Mouse (Mus musculus): ENCODE results near the gene Stat5b. TPM values are rescaled to one million over a fixed set of nuclear protein-coding genes. Genes with fewer than 3 reads are reported as not detected.

The Stat5b gene
- polyA plus RNA-seq, 1 experiment: 178 TPM

GRCm38 (mm10) chr11:100839523-100839922, 11.0 kb downstream of the Stat5b start:
- no peaks in the 10 kb centered on the region for H3K36me3 ChIP-seq (ENCODE audit: control insufficient read depth, insufficient read depth, low read length)
- DNase-seq: no peak
- no peaks in the 10 kb centered on the region for H3K27me3 ChIP-seq (ENCODE audit: control insufficient read depth, insufficient read depth, low read length)
- H3K27ac ChIP-seq (ENCODE audit: control insufficient read depth, insufficient read depth, low read length): no peak overlapping the region
- no peak for TF ChIP-seq POLR2A (IDR thresholded peaks at IDR 0.05; ENCODE audit: control insufficient read depth, extremely low read depth, insufficient read depth, low read length, poor library complexity)
- no peak for TF ChIP-seq CTCF (IDR thresholded peaks at IDR 0.05; ENCODE audit: borderline replicate concordance, control insufficient read depth, extremely low read depth, insufficient read depth, low read length, poor library complexity)
- H3K4me3 ChIP-seq (ENCODE audit: control insufficient read depth, insufficient read depth, low read length): no peak overlapping the region
- 84% methylated on average over 8 of the region's 8 CpGs for WGBS
- peaks cover 29% of the 10 kb centered on the region for H3K4me1 ChIP-seq (replicated peaks; ENCODE audit: control insufficient read depth, insufficient read depth, low read length)

- Histone ChIP-seq H3K27me3 (ENCODE audit: control insufficient read depth, insufficient read depth, low read length) (no peaks in the 10 kb centered on the region), H3K4me3 (ENCODE audit: control insufficient read depth, insufficient read depth, low read length) (no peak overlapping the region), H3K4me1 (replicated peaks; ENCODE audit: control insufficient read depth, insufficient read depth, low read length) (peaks cover 25% of the 10 kb centered on the region), H3K36me3 (ENCODE audit: control insufficient read depth, insufficient read depth, low read length) (no peaks in the 10 kb centered on the region), H3K27ac (ENCODE audit: control insufficient read depth, insufficient read depth, low read length) (no peak overlapping the region)
- no peak for TF ChIP-seq CTCF (IDR thresholded peaks at IDR 0.05; ENCODE audit: borderline replicate concordance, control insufficient read depth, extremely low read depth, insufficient read depth, low read length, poor library complexity)
- no peak for DNase-seq
- 86% methylated on average over 9 of the region's 9 CpGs for WGBS
These were observed 11.6 kb downstream of the Stat5b start for GRCm38 (mm10) chr11:100838894-100839293.

GRCm38 (mm10) chr11:100836923-100837702, 13.4 kb downstream of the Stat5b start:
- TF ChIP-seq POLR2A (IDR thresholded peaks at IDR 0.05; ENCODE audit: control insufficient read depth, extremely low read depth, insufficient read depth, low read length, poor library complexity): no peak
- peak; percentile 46; the same call in 1 of the 2 replicates for TF ChIP-seq CTCF (IDR thresholded peaks at IDR 0.05; ENCODE audit: borderline replicate concordance, control insufficient read depth, extremely low read depth, insufficient read depth, low read length, poor library complexity)
- H3K4me3 ChIP-seq (ENCODE audit: control insufficient read depth, insufficient read depth, low read length): no peak overlapping the region
- H3K4me1 ChIP-seq (replicated peaks; ENCODE audit: control insufficient read depth, insufficient read depth, low read length): peaks cover 24% of the 10 kb centered on the region
- no peaks in the 10 kb centered on the region for H3K36me3 ChIP-seq (ENCODE audit: control insufficient read depth, insufficient read depth, low read length)
- 97% methylated on average over 9 of the region's 9 CpGs for WGBS
- no peak for DNase-seq
- no peaks in the 10 kb centered on the region for H3K27me3 ChIP-seq (ENCODE audit: control insufficient read depth, insufficient read depth, low read length)
- no peak overlapping the region for H3K27ac ChIP-seq (ENCODE audit: control insufficient read depth, insufficient read depth, low read length)

- H3K4me1 ChIP-seq (replicated peaks; ENCODE audit: control insufficient read depth, insufficient read depth, low read length): peaks cover 29% of the 10 kb centered on the region
These were observed 17.1 kb downstream of the Stat5b start for GRCm38 (mm10) chr11:100833466-100833865.

GRCm38 (mm10) chr11:100831396-100831795, 19.1 kb downstream of the Stat5b start:
- no peak overlapping the region for H3K4me3 ChIP-seq (ENCODE audit: control insufficient read depth, insufficient read depth, low read length)
- H3K36me3 ChIP-seq (ENCODE audit: control insufficient read depth, insufficient read depth, low read length): no peaks in the 10 kb centered on the region; the same call in 1 of the 2 replicates
- no peaks in the 10 kb centered on the region for H3K27me3 ChIP-seq (ENCODE audit: control insufficient read depth, insufficient read depth, low read length)
- H3K4me1 ChIP-seq (replicated peaks; ENCODE audit: control insufficient read depth, insufficient read depth, low read length): peaks cover 46% of the 10 kb centered on the region
- TF ChIP-seq POLR2A (IDR thresholded peaks at IDR 0.05; ENCODE audit: control insufficient read depth, extremely low read depth, insufficient read depth, low read length, poor library complexity) (no peak), CTCF (IDR thresholded peaks at IDR 0.05; ENCODE audit: borderline replicate concordance, control insufficient read depth, extremely low read depth, insufficient read depth, low read length, poor library complexity) (no peak)
- WGBS: 84% methylated on average over 10 of the region's 10 CpGs
- DNase-seq: no peak
- peak overlapping the region; percentile 59; the same call in 1 of the 2 replicates for H3K27ac ChIP-seq (ENCODE audit: control insufficient read depth, insufficient read depth, low read length)

More at GRCm38 (mm10) chr11:100833466-100833865, 17.1 kb downstream of the Stat5b start:
- no peak overlapping the region for H3K4me3 ChIP-seq (ENCODE audit: control insufficient read depth, insufficient read depth, low read length)
- H3K27ac ChIP-seq (ENCODE audit: control insufficient read depth, insufficient read depth, low read length): no peak overlapping the region
- DNase-seq: no peak
- H3K27me3 ChIP-seq (ENCODE audit: control insufficient read depth, insufficient read depth, low read length): no peaks in the 10 kb centered on the region
- WGBS: 72% methylated on average over 7 of the region's 7 CpGs
- TF ChIP-seq POLR2A (IDR thresholded peaks at IDR 0.05; ENCODE audit: control insufficient read depth, extremely low read depth, insufficient read depth, low read length, poor library complexity) (no peak), CTCF (IDR thresholded peaks at IDR 0.05; ENCODE audit: borderline replicate concordance, control insufficient read depth, extremely low read depth, insufficient read depth, low read length, poor library complexity) (no peak)
- no peaks in the 10 kb centered on the region; the same call in 1 of the 2 replicates for H3K36me3 ChIP-seq (ENCODE audit: control insufficient read depth, insufficient read depth, low read length)

- H3K27ac ChIP-seq (ENCODE audit: control insufficient read depth, insufficient read depth, low read length): no peak overlapping the region
- no peaks in the 10 kb centered on the region for H3K27me3 ChIP-seq (ENCODE audit: control insufficient read depth, insufficient read depth, low read length)
- no peak for DNase-seq
- no peak overlapping the region for H3K4me3 ChIP-seq (ENCODE audit: control insufficient read depth, insufficient read depth, low read length)
- 94% methylated on average over 12 of the region's 12 CpGs for WGBS
- peaks cover 60% of the 10 kb centered on the region for H3K4me1 ChIP-seq (replicated peaks; ENCODE audit: control insufficient read depth, insufficient read depth, low read length)
- no peak for TF ChIP-seq POLR2A (IDR thresholded peaks at IDR 0.05; ENCODE audit: control insufficient read depth, extremely low read depth, insufficient read depth, low read length, poor library complexity)
- no peak for TF ChIP-seq CTCF (IDR thresholded peaks at IDR 0.05; ENCODE audit: borderline replicate concordance, control insufficient read depth, extremely low read depth, insufficient read depth, low read length, poor library complexity)
- no peaks in the 10 kb centered on the region; the same call in 1 of the 2 replicates for H3K36me3 ChIP-seq (ENCODE audit: control insufficient read depth, insufficient read depth, low read length)
These were observed 20.8 kb downstream of the Stat5b start for GRCm38 (mm10) chr11:100829691-100830090.
